Mouse (Mus musculus): Measurements from ENCODE around the gene Rhov.

The Rhov gene

DNA sequence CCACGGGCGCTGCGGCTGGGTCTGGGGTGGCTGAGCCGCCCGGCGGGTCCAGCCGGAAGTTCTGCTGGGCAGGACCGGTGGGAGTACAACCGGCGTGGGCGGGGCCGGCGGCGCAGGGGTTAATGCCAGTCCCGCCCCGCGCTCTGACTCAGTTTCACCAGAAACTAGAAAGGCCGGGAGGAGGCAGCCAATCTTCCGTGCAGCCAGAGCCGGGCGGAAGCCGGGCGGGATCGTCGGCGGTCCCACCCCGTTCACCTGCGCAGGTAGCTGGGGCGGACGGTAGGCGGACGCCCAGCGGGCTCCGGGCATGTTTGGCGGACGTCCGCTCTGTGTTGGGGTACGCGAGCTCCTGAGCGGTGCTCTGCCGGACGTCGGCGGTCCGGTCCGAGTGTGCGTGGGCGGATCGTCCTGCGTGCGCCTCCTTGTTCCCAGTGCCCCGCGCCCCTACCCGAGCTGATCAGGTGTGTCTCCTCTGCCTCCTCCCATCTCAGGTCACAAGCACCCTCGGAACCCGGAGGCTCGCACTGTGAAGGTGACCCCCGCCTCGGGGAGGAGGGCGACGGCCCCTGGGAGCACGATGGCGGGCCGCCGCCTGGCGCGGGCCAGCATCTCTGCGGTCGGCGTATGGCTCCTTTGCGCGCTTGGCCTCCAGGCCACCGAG is 33.7 kb downstream of the Rhov start, which contains the start of gene Spint1:
Gene Spint1, plus strand, starts transcription at position 153 of the 661 bp plus-strand sequence.
- DNase-seq (ENCODE audit: low spot score in 2 of 2), result no peak

GRCm38 (mm10) chr2:119236682-119237209 is 34.3 kb downstream of the Rhov start:
- DNase-seq (ENCODE audit: low spot score in 2 of 2), result no peak

DNA sequence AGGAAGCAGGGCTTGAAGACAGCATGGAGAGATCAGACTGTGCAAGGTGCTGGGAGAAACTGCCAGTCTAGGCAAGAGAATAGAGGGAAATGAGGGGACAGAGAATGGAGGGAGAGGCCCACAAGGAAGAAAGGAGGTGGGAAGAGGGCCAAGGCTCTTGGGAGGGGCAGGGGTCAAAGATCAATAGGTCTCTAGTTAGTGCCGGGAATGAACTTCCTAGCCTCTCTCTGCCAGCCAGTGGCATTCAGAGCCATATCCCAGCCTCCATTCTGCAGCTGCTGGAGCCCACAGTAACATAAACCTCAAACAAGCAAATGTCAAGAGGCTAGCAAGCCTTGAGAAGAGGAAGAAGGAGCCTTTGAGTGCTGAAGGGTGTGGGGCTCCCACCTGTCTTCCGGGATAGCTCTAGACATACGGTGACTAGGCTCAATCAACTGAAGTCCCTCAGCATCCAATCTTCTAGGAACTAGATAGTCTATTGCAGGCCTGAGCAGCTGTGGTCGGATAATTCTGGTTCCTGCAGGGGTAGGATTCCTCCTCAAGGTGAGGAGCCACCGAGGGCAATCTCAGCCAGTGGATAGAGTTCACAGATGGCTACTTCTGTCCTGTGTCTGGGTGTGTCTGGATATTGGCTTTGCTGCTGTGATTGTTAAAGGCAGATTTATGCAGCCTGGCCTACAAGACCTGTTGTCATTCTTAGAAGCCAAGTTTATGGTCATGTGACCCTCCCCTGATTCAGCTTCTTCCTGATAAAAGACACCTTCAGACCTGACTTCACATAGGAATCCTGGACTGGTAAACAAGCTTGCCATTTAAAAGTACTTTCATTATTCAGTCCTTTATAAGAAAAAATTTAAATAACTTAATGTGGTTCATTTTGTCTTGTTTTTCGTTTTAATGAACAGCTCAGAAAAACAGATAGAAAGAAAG is 41.0 kb downstream of the Rhov start, which contains the start of gene Ppp1r14d:
Gene Ppp1r14d, minus strand, starts transcription at position 132 of the 930 bp plus-strand sequence.
- no peak for DNase-seq (ENCODE audit: low spot score in 2 of 2)

All from right cerebral cortex, postnatal 36 days (tissue).